Mouse (Mus musculus): ENCODE measurements around the gene Ifrd1.

DNA sequence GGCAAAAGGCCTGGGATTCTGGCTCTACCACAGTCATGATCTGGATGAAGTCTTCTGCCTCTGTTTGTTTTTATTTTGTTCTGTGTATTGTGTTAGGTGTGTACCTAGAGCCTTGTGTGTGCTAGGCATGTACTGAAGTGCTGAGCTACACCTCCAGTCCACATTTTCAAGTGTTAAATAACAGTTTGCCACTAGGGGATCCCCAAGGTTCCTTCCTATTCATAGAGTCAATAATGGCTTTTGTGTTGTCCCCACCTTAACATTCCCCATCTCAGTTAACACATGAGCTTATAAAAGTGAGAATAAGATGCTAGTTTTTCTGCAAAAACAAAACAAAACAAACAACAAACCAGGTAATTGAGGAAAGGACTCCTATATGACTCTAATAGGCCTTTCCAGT lies 7.7 kb upstream of the Ifrd1 start:
- TF ChIP-seq CTCF (IDR thresholded peaks at IDR 0.05) (peak; percentile 31), POLR2A (IDR thresholded peaks at IDR 0.05; ENCODE audit: insufficient read depth, low read depth, low read length) (no peak)

All from heart, adult 2 months (tissue).